Mouse (Mus musculus): ENCODE measurements at regions not wholly inside any gene's neighbourhood (a gene's known extent, or its start where the extent isn't known, plus 50 kb on each side); places are given as distances from the start of the nearest gene placed in this dataset.
"Not testable (repeated sequence)": the region's sequence is repeated elsewhere in the genome, so short reads cannot be mapped to it uniquely, and the experiment has no call there.

- ATAC-seq (ENCODE audit: low TSS enrichment): no peak
Observed at GRCm38 (mm10) chr16:55758707-55759067, 80.0 kb downstream of the Nfkbiz start.

- no peak for ATAC-seq (ENCODE audit: low TSS enrichment)
Observed at GRCm38 (mm10) chr16:55757952-55758706, 80.6 kb downstream of the Nfkbiz start.

DNA sequence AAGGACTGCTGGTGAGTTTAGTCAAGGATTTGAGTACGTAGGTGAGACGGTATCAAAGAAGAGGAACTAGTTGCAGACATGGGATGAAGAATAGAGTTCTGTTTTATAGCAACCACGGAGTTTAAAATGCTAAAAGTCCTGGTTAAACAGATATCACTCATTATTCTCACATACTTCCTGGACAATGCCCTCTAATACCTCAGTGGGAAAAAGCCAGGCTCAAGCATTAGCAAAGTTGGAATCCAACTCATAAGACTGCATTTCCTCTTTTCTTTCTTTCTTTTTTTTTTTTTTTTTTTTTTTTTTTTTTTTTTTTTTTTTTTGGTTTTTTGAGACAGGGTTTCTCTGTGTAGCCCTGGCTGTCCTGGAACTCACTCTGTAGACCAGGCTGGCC, 81.3 kb downstream of the Nfkbiz start:
- not testable (repeated sequence) for ATAC-seq (ENCODE audit: low TSS enrichment)

DNA sequence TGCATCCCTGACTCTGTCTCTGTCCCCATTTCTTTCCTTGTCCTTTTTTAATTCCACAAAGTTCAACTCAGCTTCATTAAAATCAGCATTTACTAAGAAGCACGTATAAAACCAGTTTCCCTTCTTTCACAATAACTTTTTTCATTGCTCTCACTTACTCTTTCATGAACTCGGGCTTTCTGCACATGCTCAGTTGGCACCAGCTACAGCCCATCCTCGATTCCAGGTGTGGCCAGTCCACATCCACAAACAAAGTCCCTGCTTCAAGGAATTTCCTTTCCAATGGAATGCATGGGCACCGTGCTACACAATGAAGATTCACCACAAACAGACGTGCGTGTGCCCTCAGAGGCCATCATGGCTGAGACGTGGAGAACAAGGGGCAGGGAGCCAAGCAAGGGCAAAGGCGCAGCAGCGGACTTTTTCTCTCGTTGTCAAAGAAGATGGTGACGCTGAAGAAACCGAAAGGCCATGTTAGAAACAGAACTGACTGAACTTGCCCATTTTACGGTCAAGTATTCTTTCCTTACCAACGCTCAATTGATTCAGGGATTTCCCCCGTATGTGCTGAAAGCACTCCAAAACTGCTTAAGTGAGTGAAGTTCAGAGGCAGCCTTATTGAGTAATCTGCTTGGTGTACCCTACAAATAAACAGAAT, 81.8 kb downstream of the Nfkbiz start:
- ATAC-seq (ENCODE audit: low TSS enrichment): no peak

DNA sequence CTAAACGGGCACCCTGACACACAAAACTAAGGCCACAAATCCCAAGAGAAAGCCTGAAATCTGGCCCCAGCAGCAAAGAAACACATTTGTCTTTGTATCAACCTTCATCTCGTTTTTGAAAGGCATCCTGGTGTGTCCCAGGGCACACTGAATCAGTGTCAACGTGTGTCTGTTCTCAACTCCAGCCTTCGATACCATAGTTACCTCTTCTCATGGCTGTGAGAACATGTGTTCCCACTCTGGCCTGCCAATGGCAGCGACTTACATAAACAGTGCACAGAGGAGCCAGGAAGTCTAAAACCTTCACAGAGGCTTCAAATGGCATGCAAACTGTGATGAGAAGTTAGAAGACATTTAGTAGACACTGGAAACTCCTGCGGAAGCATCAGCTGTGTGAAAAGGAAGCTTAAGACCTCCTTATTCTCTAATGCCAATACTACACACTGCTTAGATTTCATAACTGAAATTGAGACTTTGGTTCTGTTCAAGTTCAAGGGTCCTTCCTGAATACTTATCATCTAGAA, 83.3 kb downstream of the Nfkbiz start:
- ATAC-seq (ENCODE audit: low TSS enrichment): no peak

GRCm38 (mm10) chr16:55754092-55754763, 84.5 kb downstream of the Nfkbiz start:
- peak; percentile 89 for ATAC-seq (ENCODE audit: low TSS enrichment)

DNA sequence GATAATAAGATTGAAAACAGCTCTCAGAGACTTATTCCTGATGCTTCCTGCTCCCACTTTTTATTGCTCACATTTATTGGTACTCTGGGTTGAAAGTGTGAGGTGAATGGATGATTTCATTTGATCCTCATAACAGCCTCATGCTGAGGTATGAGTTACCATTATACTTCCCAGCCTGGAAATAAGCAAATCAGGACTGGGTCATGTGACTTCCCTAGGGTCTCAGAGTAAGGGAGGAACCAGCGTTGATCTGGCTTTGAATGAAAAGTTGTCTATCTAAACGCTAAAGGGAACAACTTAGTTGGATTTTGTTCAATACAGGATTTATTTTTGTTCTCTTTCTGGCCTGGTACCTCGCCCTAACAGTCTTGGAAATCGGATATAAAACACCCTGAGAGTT, 85.3 kb downstream of the Nfkbiz start:
- ATAC-seq (ENCODE audit: low TSS enrichment): no peak

GRCm38 (mm10) chr16:55747250-55747649, 91.4 kb downstream of the Nfkbiz start:
- no peak for ATAC-seq (ENCODE audit: low TSS enrichment)

DNA sequence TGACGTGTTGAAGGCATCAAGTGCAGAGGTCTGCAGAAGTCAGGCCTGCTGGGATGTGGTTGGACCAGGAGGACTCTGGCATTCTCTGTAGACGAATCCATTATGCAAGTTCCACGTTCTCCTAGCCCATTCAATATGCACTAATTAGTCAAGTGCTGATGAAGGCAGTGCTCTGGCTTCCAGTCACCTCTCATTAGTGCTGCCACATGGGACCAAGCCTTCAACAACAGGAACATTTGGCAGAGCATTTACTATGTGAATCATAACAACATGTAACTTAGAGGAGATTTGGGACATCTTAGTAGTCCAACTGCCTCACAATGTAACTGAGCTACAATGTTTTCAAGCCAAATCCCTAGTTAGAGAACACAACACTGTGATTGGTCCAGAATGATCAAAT, 92.5 kb downstream of the Nfkbiz start:
- ATAC-seq (ENCODE audit: low TSS enrichment): no peak

DNA sequence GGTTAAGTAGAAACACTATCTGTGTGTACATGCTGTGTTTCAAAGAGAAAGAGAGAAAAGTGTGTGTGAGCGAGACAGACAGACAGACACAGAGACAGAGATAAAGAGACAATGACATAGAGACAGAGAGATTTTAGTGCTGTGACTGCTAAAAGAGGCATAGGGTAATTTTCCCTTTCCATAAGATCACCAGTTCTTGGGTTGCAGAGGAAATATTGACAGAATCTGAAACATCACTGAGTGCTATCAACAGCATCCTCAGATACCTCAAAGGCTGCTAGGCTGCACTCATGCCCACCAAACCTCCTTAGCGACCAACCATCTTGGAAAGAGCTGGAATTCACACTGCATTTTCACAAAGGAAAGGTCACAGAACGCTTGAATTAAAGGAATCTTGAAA, 93.6 kb downstream of the Nfkbiz start:
- ATAC-seq (ENCODE audit: low TSS enrichment): no peak

GRCm38 (mm10) chr16:55741099-55741863, 97.4 kb downstream of the Nfkbiz start:
- no peak for ATAC-seq (ENCODE audit: low TSS enrichment)

DNA sequence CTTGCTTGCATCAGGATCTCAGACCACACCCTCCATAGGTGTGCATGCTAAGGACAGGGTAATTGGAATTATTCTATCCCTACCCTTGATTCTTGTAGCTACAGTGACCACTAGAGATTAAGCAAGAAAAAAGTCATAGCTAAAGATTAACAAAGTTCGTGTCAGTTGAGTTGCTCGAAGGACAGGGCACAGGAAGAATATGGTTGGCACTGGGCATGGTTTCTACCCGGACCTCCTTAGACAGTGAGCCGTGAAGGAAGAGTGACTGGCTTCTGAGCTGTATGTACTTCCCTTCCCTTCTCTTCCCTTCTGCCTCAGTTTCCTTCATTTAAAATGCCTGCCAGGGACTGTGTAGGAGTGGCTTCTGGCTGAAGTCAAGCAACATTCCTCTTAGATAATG, 100.0 kb downstream of the Nfkbiz start:
- ATAC-seq (ENCODE audit: low TSS enrichment): no peak

- ATAC-seq (ENCODE audit: low TSS enrichment): no peak
Observed at GRCm38 (mm10) chr16:55735476-55735968, 103.2 kb downstream of the Nfkbiz start.

DNA sequence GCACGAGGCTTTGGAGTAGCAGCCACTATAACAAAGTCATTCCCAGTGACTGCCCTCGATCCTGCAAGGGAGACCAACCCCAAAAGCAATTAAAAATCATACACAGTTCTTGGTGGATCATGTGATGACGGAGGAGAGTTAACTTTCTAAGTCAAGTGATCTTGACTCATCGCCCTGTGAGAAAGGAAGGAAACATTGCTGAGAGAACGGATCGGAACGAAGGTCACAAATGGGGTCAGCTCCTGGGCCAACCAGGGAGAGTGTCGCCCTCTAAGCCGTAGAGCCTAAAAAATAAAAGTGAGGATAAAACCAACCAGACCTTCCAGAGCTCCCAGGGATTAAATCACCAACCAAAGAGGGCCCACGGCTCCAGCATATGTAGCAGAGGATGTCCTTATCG, 104.4 kb downstream of the Nfkbiz start:
- ATAC-seq (ENCODE audit: low TSS enrichment): no peak

GRCm38 (mm10) chr16:55733751-55734150, 104.9 kb downstream of the Nfkbiz start:
- ATAC-seq (ENCODE audit: low TSS enrichment): no peak

DNA sequence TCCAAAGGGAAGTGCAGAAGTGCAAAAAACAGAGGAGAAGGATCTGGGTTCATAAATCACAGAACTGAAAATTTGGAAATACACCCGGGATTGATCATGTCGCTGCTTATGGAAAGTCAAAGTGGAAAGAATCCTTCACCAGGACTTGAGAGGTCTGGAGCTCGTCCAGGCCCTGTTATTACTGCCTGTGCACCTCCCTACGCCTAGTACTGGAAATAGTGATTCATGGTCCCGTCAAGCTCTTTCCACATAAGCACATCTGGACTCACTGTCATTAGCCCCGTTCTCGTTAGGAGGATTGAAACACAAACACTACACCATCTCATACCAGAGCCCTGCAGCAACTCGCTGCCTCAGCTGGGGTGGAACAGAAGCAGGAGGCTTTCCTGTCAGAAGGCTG, 107.7 kb downstream of the Nfkbiz start:
- ATAC-seq (ENCODE audit: low TSS enrichment): no peak

DNA sequence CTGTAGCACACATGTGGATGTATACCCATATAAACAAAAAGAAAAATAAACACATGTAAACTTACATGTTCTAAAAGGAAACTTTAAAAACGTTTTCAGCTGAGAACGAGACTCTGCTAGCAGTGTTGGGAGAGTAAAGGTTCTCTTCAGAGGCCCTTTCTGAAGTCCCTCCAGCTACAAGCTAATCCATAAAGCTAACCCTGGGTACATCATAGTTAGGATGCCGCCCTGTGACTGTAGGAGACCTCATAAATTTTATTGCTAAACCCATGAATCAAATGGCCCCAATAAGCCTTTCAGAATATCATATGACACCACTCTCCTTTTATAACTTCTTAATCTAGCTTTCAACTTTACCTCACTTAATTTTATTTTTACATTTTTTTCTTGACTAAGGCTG, 112.2 kb downstream of the Nfkbiz start:
- ATAC-seq (ENCODE audit: low TSS enrichment): no peak

DNA sequence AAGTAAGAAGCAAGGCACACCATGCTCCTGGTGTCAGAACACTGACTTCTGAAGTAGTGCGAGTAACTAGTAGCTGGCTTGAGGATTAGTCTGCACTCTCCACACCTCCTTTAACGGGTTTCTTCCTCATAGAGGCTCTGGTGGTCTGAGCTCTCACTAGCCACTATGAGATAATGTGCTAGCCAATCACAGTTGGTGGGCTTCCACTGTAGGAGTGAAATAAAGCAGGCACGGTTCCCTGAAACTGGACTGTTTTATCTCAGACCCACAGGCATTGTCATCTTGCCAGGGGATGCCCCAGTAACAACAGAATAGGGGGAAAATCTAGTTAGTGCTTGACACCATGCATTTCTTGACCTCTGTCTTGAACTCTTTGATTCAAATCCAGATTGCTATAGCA, 118.3 kb downstream of the Nfkbiz start:
- no peak for ATAC-seq (ENCODE audit: low TSS enrichment)

GRCm38 (mm10) chr16:55710017-55710416, 128.7 kb downstream of the Nfkbiz start:
- ATAC-seq (ENCODE audit: low TSS enrichment): no peak

DNA sequence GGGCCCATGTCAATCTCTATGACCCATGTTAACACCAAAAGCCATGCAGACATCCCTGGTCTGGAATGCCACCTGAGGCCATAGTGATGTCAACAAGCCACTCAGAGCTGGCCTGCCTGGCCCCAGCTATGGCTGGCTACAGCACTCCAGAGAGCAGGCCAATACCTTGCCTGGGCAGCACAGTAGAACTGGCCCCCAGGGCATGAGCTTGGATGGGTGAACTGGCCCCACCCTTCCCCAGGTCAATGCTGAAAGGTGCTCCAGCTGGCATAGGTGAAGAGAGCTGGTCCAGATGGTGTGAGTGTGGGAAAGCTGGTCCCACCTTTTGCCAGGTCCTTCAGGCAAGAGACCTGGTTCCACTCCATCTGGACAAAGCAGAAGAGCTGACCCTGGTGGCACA, 132.2 kb downstream of the Nfkbiz start:
- no peak for ATAC-seq (ENCODE audit: low TSS enrichment)

DNA sequence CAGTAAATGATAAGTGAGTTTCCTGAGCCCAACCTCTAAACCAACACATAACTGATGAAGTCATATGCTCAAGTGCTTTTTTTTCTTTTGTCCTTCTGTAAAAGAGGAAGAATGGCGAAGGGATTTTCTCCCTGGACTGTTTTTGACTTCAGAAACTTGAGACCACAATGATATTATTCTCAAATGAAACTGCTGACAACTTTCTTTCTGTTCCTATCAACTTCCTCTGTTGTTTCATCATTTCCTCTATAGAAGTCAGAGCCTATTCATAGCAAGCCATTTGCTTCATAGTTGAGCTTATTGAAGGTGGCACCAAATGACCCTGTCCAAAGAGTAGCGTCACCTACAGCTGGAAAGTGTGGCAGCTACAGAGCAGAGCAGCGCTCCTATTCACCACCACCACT, 140.2 kb downstream of the Nfkbiz start:
- ATAC-seq (ENCODE audit: low TSS enrichment): no peak

DNA sequence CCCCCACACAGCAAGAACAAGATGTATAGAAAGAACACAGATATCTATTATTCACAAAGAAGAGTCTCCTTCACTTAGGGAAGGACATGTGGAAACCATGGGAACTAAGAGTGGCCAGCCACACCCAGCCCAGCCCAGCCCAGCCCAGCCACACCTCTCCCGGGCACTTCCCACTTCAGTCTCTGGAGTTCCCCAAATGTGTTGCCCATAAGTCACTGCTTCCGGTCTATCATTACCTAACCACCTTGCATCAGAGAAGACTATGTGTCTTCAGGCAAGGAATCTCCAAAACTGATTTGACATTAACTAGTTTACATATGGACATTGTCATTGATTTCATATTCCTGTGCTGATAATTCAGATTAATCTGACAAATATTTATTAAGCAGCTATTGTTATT, 147.6 kb downstream of the Nfkbiz start:
- no peak for ATAC-seq (ENCODE audit: low TSS enrichment)
